Mouse (Mus musculus) heart, adult 2 months (tissue): ENCODE data around the gene Kif9.

Experiments
- CTCF ChIP-seq: fragments of 200-600 bp; IDR thresholded peaks from 2 replicates; pipeline ENCODE4 v1.8.1; 2022; ENCODE audit warnings: antibody characterized with exemption, mild to moderate bottlenecking, moderate library complexity
- EP300 ChIP-seq: fragments of 200-500 bp; IDR thresholded peaks from 2 replicates; pipeline ENCODE4 v1.6.1; 2011; ENCODE audit warnings: low read depth, low read length, control low read depth; ENCODE audit not compliant: insufficient read depth
- POLR2A ChIP-seq: fragments of 200-500 bp; IDR thresholded peaks from 2 replicates; pipeline ENCODE4 v1.6.1; 2011; ENCODE audit warnings: mild to moderate bottlenecking, low read depth, low read length, control low read depth; ENCODE audit not compliant: insufficient read depth

DNA sequence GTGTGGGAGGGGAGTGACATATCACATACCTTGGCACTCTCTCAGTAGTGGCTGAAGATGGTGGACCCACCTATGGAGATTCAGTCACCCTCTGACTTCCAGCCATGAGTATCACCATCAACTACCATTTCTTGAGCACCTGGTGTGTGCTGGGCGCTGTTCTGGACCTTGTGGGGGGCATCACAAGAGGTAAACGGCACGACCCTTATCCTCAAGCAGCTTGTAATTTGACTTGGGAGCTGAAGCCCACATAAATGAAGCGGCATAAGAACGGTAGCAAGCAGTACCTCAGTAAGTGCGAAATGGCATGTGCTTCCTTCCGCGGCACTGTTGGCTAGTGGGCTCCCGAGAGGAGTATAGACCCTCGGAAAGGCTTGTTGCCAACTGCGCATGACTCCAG lies 1.2 kb downstream of the Kif9 start:
- TF ChIP-seq CTCF (no peak), POLR2A (no peak), EP300 (no peak)
